Mouse (Mus musculus) midbrain, embryonic 15.5 days (tissue): ENCODE data around the gene Cda. TPM values are rescaled to one million over a fixed set of nuclear protein-coding genes. Genes with fewer than 3 reads are reported as not detected.

Source experiments
- ATAC-seq: fragments of 200-750 bp; cut with Nextera tagmentation; replicated peaks from 2 replicates; pipeline ENCODE4 v1.8.0; 2017; ENCODE audit warnings: moderate TSS enrichment
- H3K27ac ChIP-seq: fragments of 300-500 bp; sonication (generic); 2 replicates; pipeline ENCODE4 v1.5.1; 2015; ENCODE audit warnings: mild to moderate bottlenecking, inconsistent platforms
- H3K27me3 ChIP-seq: fragments of 300-500 bp; sonication (generic); replicated peaks from 2 replicates; pipeline ENCODE4 v1.6.1; 2015; ENCODE audit warnings: inconsistent platforms
- H3K36me3 ChIP-seq: fragments of 300-500 bp; sonication (generic); replicated peaks from 2 replicates; pipeline ENCODE4 v1.6.1; 2015; ENCODE audit warnings: inconsistent platforms
- H3K4me1 ChIP-seq: fragments of 300-500 bp; sonication (generic); 2 replicates; pipeline ENCODE4 v1.6.1; 2015; ENCODE audit warnings: inconsistent platforms
- H3K4me2 ChIP-seq: fragments of 300-500 bp; sonication (generic); 2 replicates; pipeline ENCODE4 v1.6.1; 2015; ENCODE audit warnings: inconsistent platforms, mild to moderate bottlenecking, moderate library complexity
- H3K4me3 ChIP-seq: fragments of 300-500 bp; sonication (generic); 2 replicates; pipeline ENCODE4 v1.5.1; 2015; ENCODE audit warnings: mild to moderate bottlenecking, inconsistent platforms
- H3K9ac ChIP-seq: fragments of 300-500 bp; sonication (generic); 2 replicates; pipeline ENCODE4 v1.6.1; 2015; ENCODE audit warnings: mild to moderate bottlenecking, inconsistent platforms
- H3K9me3 ChIP-seq: fragments of 300-500 bp; sonication (generic); 2 replicates; pipeline ENCODE4 v1.6.1; 2016; ENCODE audit warnings: inconsistent platforms
- WGBS: fragments of 180-500 bp; shearing (Covaris S2); methylation state at CpG from one replicate; pipeline ENCODE4 v1.1.7; 2015; ENCODE audit warnings: mixed read lengths; 5-methylcytosine and 5-hydroxymethylcytosine counted together
- polyA plus RNA-seq: library from polyadenylated mRNA; unstranded; fragments of >200 nt; fragmentation: Nextera tagmentation; extraction: Ambion mirVana; gene quantifications from 2 replicates; pipeline ENCODE4 v1.2.1, GENCODE M21; 2015

Gene Cda
- polyA plus RNA-seq, 1 experiment from 2014 or later, result 4.6 TPM

GRCm38 (mm10) chr4:138313795-138314194 is 54.0 kb downstream of the Cda start:
- Histone ChIP-seq H3K27ac (no peak overlapping the region), H3K4me1 (peaks cover 4% of the 10 kb centered on the region), H3K36me3 (peaks cover 53% of the 10 kb centered on the region), H3K9me3 (no peaks in the 10 kb centered on the region), H3K4me3 (no peak overlapping the region), H3K4me2 (no peak overlapping the region), H3K9ac (no peak overlapping the region), H3K27me3 (no peaks in the 10 kb centered on the region)
- no peak for ATAC-seq
- 92% methylated on average over 4 of the region's 4 CpGs for WGBS

- Histone ChIP-seq H3K9me3 (no peaks in the 10 kb centered on the region), H3K9ac (no peak overlapping the region), H3K36me3 (peaks cover 53% of the 10 kb centered on the region), H3K4me1 (peaks cover 4% of the 10 kb centered on the region), H3K27me3 (no peaks in the 10 kb centered on the region), H3K4me2 (no peak overlapping the region), H3K4me3 (no peak overlapping the region), H3K27ac (no peak overlapping the region)
- 92% methylated on average over 11 of the region's 11 CpGs for WGBS
- no peak for ATAC-seq
These were observed 54.8 kb downstream of the Cda start for GRCm38 (mm10) chr4:138313021-138313420.

GRCm38 (mm10) chr4:138312105-138312504 is 55.7 kb downstream of the Cda start:
- Histone ChIP-seq H3K4me1 (peaks cover 5% of the 10 kb centered on the region; the same call in 1 of the 2 replicates), H3K4me3 (no peak overlapping the region), H3K9me3 (no peaks in the 10 kb centered on the region), H3K27me3 (no peaks in the 10 kb centered on the region), H3K27ac (no peak overlapping the region), H3K36me3 (peaks cover 53% of the 10 kb centered on the region), H3K9ac (no peak overlapping the region), H3K4me2 (no peak overlapping the region)
- WGBS, result 93% methylated on average over 3 of the region's 3 CpGs
- ATAC-seq, result no peak

GRCm38 (mm10) chr4:138311595-138311994 is 56.2 kb downstream of the Cda start:
- WGBS, result 68% methylated on average over 8 of the region's 8 CpGs
- H3K9ac ChIP-seq, result no peak overlapping the region
- H3K4me3 ChIP-seq, result no peak overlapping the region
- peaks cover 10% of the 10 kb centered on the region; the same call in 1 of the 2 replicates for H3K4me1 ChIP-seq
- ATAC-seq, result peak; percentile 38
- peaks cover 47% of the 10 kb centered on the region for H3K36me3 ChIP-seq
- no peaks in the 10 kb centered on the region for H3K9me3 ChIP-seq
- no peaks in the 10 kb centered on the region for H3K27me3 ChIP-seq
- H3K27ac ChIP-seq, result no peak overlapping the region
- no peak overlapping the region for H3K4me2 ChIP-seq

GRCm38 (mm10) chr4:138310311-138310910 is 57.4 kb downstream of the Cda start:
- Histone ChIP-seq H3K4me1 (peaks cover 21% of the 10 kb centered on the region), H3K27ac (no peak overlapping the region), H3K36me3 (peaks cover 45% of the 10 kb centered on the region), H3K4me3 (no peak overlapping the region), H3K9me3 (no peaks in the 10 kb centered on the region), H3K4me2 (no peak overlapping the region), H3K9ac (no peak overlapping the region), H3K27me3 (no peaks in the 10 kb centered on the region)
- 96% methylated on average over 19 of the region's 19 CpGs for WGBS
- ATAC-seq, result no peak

- ATAC-seq, result no peak
- WGBS, result 95% methylated on average over 12 of the region's 12 CpGs
These were observed 60.1 kb downstream of the Cda start for GRCm38 (mm10) chr4:138307739-138308138.

GRCm38 (mm10) chr4:138307025-138307424 is 60.8 kb downstream of the Cda start:
- Histone ChIP-seq H3K4me2 (no peak overlapping the region), H3K9ac (no peak overlapping the region), H3K27me3 (no peaks in the 10 kb centered on the region), H3K4me1 (peaks cover 33% of the 10 kb centered on the region), H3K4me3 (no peak overlapping the region), H3K27ac (no peak overlapping the region), H3K9me3 (no peaks in the 10 kb centered on the region), H3K36me3 (peaks cover 20% of the 10 kb centered on the region)
- 82% methylated on average over 3 of the region's 3 CpGs for WGBS
- no peak for ATAC-seq

More at GRCm38 (mm10) chr4:138307739-138308138, 60.1 kb downstream of the Cda start:
- Histone ChIP-seq H3K27me3 (no peaks in the 10 kb centered on the region), H3K4me3 (no peak overlapping the region), H3K9me3 (no peaks in the 10 kb centered on the region), H3K36me3 (peaks cover 26% of the 10 kb centered on the region), H3K4me2 (no peak overlapping the region), H3K4me1 (peaks cover 33% of the 10 kb centered on the region), H3K27ac (no peak overlapping the region), H3K9ac (no peak overlapping the region)

GRCm38 (mm10) chr4:138304340-138305104 is 63.3 kb downstream of the Cda start, which contains the start of gene Ddost:
TSS of gene Ddost (plus strand) at chr4:138304730.
- peak within 1 kb of the TSS; percentile 91 for H3K4me2 ChIP-seq
- no peaks in the 10 kb centered on the region for H3K9me3 ChIP-seq
- peak within 1 kb of the TSS; percentile 96 for H3K9ac ChIP-seq
- peaks cover 4% of the 10 kb centered on the region; the same call in 1 of the 2 replicates for H3K36me3 ChIP-seq
- peak within 1 kb of the TSS; percentile 99 for H3K4me3 ChIP-seq
- H3K27ac ChIP-seq, result peak within 1 kb of the TSS; percentile 85
- peak; percentile 99 for ATAC-seq
- WGBS, result under 1% methylated on average over 59 of the region's 64 CpGs
- peaks cover 33% of the 10 kb centered on the region for H3K4me1 ChIP-seq
- no peaks in the 10 kb centered on the region for H3K27me3 ChIP-seq

GRCm38 (mm10) chr4:138303742-138304141 is 64.0 kb downstream of the Cda start:
- Histone ChIP-seq H3K9me3 (no peaks in the 10 kb centered on the region), H3K4me1 (peaks cover 33% of the 10 kb centered on the region), H3K4me3 (peak overlapping the region; percentile 99), H3K27ac (peak overlapping the region; percentile 78), H3K4me2 (peak overlapping the region; percentile 91), H3K36me3 (no peaks in the 10 kb centered on the region), H3K9ac (peak overlapping the region; percentile 59), H3K27me3 (no peaks in the 10 kb centered on the region)
- no peak for ATAC-seq
- 13% methylated on average over 18 of the region's 18 CpGs for WGBS

- H3K27me3 ChIP-seq, result no peaks in the 10 kb centered on the region
These were observed 64.8 kb downstream of the Cda start for GRCm38 (mm10) chr4:138303011-138303410.

GRCm38 (mm10) chr4:138301271-138301780 is 66.5 kb downstream of the Cda start:
- Histone ChIP-seq H3K9me3 (no peaks in the 10 kb centered on the region), H3K36me3 (no peaks in the 10 kb centered on the region), H3K4me2 (no peak overlapping the region), H3K9ac (no peak overlapping the region), H3K4me3 (no peak overlapping the region), H3K4me1 (peaks cover 21% of the 10 kb centered on the region), H3K27me3 (no peaks in the 10 kb centered on the region), H3K27ac (no peak overlapping the region)
- 84% methylated on average over 10 of the region's 10 CpGs for WGBS
- ATAC-seq, result no peak

More at GRCm38 (mm10) chr4:138303011-138303410, 64.8 kb downstream of the Cda start:
- no peak for ATAC-seq
- Histone ChIP-seq H3K9me3 (no peaks in the 10 kb centered on the region), H3K9ac (no peak overlapping the region), H3K4me2 (no peak overlapping the region), H3K36me3 (no peaks in the 10 kb centered on the region), H3K27ac (no peak overlapping the region), H3K4me1 (peaks cover 33% of the 10 kb centered on the region), H3K4me3 (no peak overlapping the region)
- WGBS, result 100% methylated on average over 3 of the region's 3 CpGs

GRCm38 (mm10) chr4:138293949-138294550 is 73.7 kb downstream of the Cda start:
- no peaks in the 10 kb centered on the region for H3K9me3 ChIP-seq
- H3K4me1 ChIP-seq, result peaks cover 5% of the 10 kb centered on the region; the same call in 1 of the 2 replicates
- peak; percentile 66; the same call in 1 of the 2 replicates for ATAC-seq
- peak overlapping the region; percentile 84 for H3K27ac ChIP-seq
- H3K27me3 ChIP-seq, result no peaks in the 10 kb centered on the region
- 70% methylated on average over 10 of the region's 14 CpGs for WGBS
- H3K4me2 ChIP-seq, result 0 out of 2 replicates have a peak overlapping the region, but pooled peaks have one; percentile 15
- H3K9ac ChIP-seq, result no peak overlapping the region
- no peak overlapping the region for H3K4me3 ChIP-seq
- H3K36me3 ChIP-seq, result no peaks in the 10 kb centered on the region
